ENCODE assay signal across 16 mouse cellular contexts in genomic region chr3:60574199-60574598, GRCm38 (mm10).
DNase-seq lines count a peak whose midpoint lies in the region; ATAC-seq and TF ChIP-seq lines count a peak whose summit lies in the region.
"Had no signal": no experiment of that assay in that cellular context is flagged by ENCODE, and none has a peak within 500 bp of the region (broad histone marks: within the 10 kb centered on the region; RNA-seq: fewer than 3 reads in every experiment).

No protein-coding gene starts in this region.

- intact Hi-C loops in gastrocnemius, adult 2 months (cut with DNase I), result no loop called here
- intact Hi-C loops in gastrocnemius, postnatal 14 days (cut with DNase I; ENCODE audit: low total_unique reads), result no loop called here

- TF ChIP-seq CTCF in gastrocnemius, adult 2 months (IDR thresholded peaks at IDR 0.05), result no peak
- no peak for TF ChIP-seq CTCF in lung, embryonic 14.5 days (IDR thresholded peaks at IDR 0.05; ENCODE audit: low read depth)
- no peak for TF ChIP-seq CTCF in liver, adult 2 months (IDR thresholded peaks at IDR 0.05; ENCODE audit: low read depth, low read length)

- ATAC-seq in lung, embryonic 14.5 days (ENCODE audit: insufficient read depth), result no peak; the same call in 1 of the 2 replicates
- ATAC-seq: forebrain, embryonic 16.5 days had no signal

- H3K4me3 ChIP-seq in gastrocnemius, adult 2 months, result peak overlapping the region; percentile 12
- H3K4me3 ChIP-seq in lung, embryonic 14.5 days (ENCODE audit: low read depth, low read length), result no peak overlapping the region
- no peak overlapping the region for H3K4me3 ChIP-seq in liver, adult 2 months (ENCODE audit: insufficient read depth, low read depth, low read length)
- H3K4me3 ChIP-seq: embryonic facial prominence, embryonic 13.5 days; hindbrain, embryonic 13.5 days; kidney, embryonic 15.5 days had no signal

- H3K9ac ChIP-seq in lung, embryonic 14.5 days, result no peak overlapping the region
- H3K9ac ChIP-seq in liver, adult 2 months (ENCODE audit: low read depth, low read length), result no peak overlapping the region
- H3K9ac ChIP-seq: embryonic facial prominence, embryonic 13.5 days; hindbrain, embryonic 13.5 days; kidney, embryonic 15.5 days had no signal

- no peaks in the 10 kb centered on the region for H3K9me3 ChIP-seq in lung, embryonic 14.5 days (ENCODE audit: low read depth, low read length)
- H3K9me3 ChIP-seq: embryonic facial prominence, embryonic 13.5 days; hindbrain, embryonic 13.5 days; kidney, embryonic 15.5 days had no signal

- WGBS in lung, embryonic 14.5 days, result 68% methylated on average over 9 of the region's 9 CpGs
- WGBS in liver, adult 2 months, result 74% methylated on average over 9 of the region's 9 CpGs

- TF ChIP-seq POLR2A in liver, adult 2 months (IDR thresholded peaks at IDR 0.05; ENCODE audit: extremely low read depth, insufficient read depth, low read length), result no peak

- H3K27ac ChIP-seq in gastrocnemius, adult 2 months, result peak overlapping the region; percentile 93
- H3K27ac ChIP-seq in lung, embryonic 14.5 days (ENCODE audit: low read depth), result 0 out of 2 replicates have a peak overlapping the region, but pooled peaks have one; percentile 20
- H3K27ac ChIP-seq in liver, adult 2 months (replicated peaks; ENCODE audit: insufficient read depth, low read depth, low read length), result peak overlapping the region; percentile 54
- H3K27ac ChIP-seq: embryonic facial prominence, embryonic 13.5 days; hindbrain, embryonic 13.5 days; kidney, embryonic 15.5 days had no signal

- H3K79me2 ChIP-seq in liver, adult 2 months (ENCODE audit: control insufficient read depth, insufficient read depth, low read length), result peaks cover 36% of the 10 kb centered on the region; the same call in 1 of the 2 replicates

- DNase-seq in gastrocnemius, adult 2 months, result peak; percentile 44
- DNase-seq in gastrocnemius, postnatal 14 days, result no peak
- no peak for DNase-seq in lung, embryonic 14.5 days
- no peak for DNase-seq in lung, postnatal 4 days
- no peak for DNase-seq in liver, adult 2 months (ENCODE audit: extremely low read depth, low read depth, low spot score)
- peak; percentile 35 for DNase-seq in yolk sac, embryonic 10.5 days (ENCODE audit: low spot score)
- DNase-seq in left cerebral cortex, adult 8-10 months (ENCODE audit: low spot score in 2 of 2), result no peak
- DNase-seq in right cerebral cortex, postnatal 4 days, result no peak
- DNase-seq: adrenal gland, adult 8-10 months; cerebellum, adult 11-12 months; lung, postnatal 10 days had no signal

- H3K27me3 ChIP-seq in lung, embryonic 14.5 days (ENCODE audit: insufficient read depth, low read length), result no peaks in the 10 kb centered on the region
- no peaks in the 10 kb centered on the region for H3K27me3 ChIP-seq in liver, adult 2 months (ENCODE audit: control insufficient read depth, insufficient read depth, low read length)
- H3K27me3 ChIP-seq: embryonic facial prominence, embryonic 13.5 days; hindbrain, embryonic 13.5 days; kidney, embryonic 15.5 days; Patski had no signal

- peaks cover 26% of the 10 kb centered on the region for H3K4me1 ChIP-seq in lung, embryonic 14.5 days (ENCODE audit: insufficient read depth)
- H3K4me1 ChIP-seq in liver, adult 2 months (ENCODE audit: control insufficient read depth, insufficient read depth, low read length), result peaks cover 29% of the 10 kb centered on the region

- H3K4me2 ChIP-seq in lung, embryonic 14.5 days, result no peak overlapping the region
- H3K4me2 ChIP-seq: embryonic facial prominence, embryonic 13.5 days; hindbrain, embryonic 13.5 days; kidney, embryonic 15.5 days had no signal

- no peaks in the 10 kb centered on the region for H3K36me3 ChIP-seq in lung, embryonic 14.5 days (ENCODE audit: insufficient read depth)
- peaks cover 2% of the 10 kb centered on the region; the same call in 1 of the 2 replicates for H3K36me3 ChIP-seq in liver, adult 2 months (ENCODE audit: control insufficient read depth, insufficient read depth, low read length)
- H3K36me3 ChIP-seq: embryonic facial prominence, embryonic 13.5 days; hindbrain, embryonic 13.5 days; kidney, embryonic 15.5 days had no signal

Comparison
In these comparisons a context has a peak if more than half of its experiments do, and no peak if none do; other contexts are left out.
1. DNase-seq: peak in gastrocnemius, adult 2 months (single experiment) and yolk sac, embryonic 10.5 days (single experiment); none in gastrocnemius, postnatal 14 days (single experiment), lung, embryonic 14.5 days (single experiment), lung, postnatal 4 days (0 of 2), liver, adult 2 months (single experiment), left cerebral cortex, adult 8-10 months (0 of 2) and right cerebral cortex, postnatal 4 days (single experiment).
2. H3K27ac ChIP-seq: peak in every context shown above with its lines; median percentile 93 in gastrocnemius, adult 2 months; 54 in liver, adult 2 months; 20 in lung, embryonic 14.5 days.